Mouse (Mus musculus) hindbrain, embryonic 16.5 days (tissue): ENCODE results near the gene Ece1. TPM values are rescaled to one million over a fixed set of nuclear protein-coding genes. Genes with fewer than 3 reads are reported as not detected.

ENCODE experiments used
- ATAC-seq: fragments of 200-750 bp; cut with Nextera tagmentation; 2 replicates; pipeline ENCODE4 v1.8.0; 2017; ENCODE audit warnings: moderate TSS enrichment, moderate library complexity
- H3K27ac ChIP-seq: fragments of 300-500 bp; sonication (generic); 2 replicates; pipeline ENCODE4 v1.5.1; 2014; ENCODE audit warnings: low read depth, mild to moderate bottlenecking, control low read depth, low read length, moderate library complexity
- H3K27me3 ChIP-seq: fragments of 300-500 bp; sonication (generic); replicated peaks from 2 replicates; pipeline ENCODE4 v1.6.1; 2014; ENCODE audit warnings: low read length; ENCODE audit not compliant: control insufficient read depth, insufficient read depth
- H3K36me3 ChIP-seq: fragments of 300-500 bp; sonication (generic); 2 replicates; pipeline ENCODE4 v1.6.1; 2014; ENCODE audit warnings: mild to moderate bottlenecking, low read length, moderate library complexity, mixed read lengths; ENCODE audit not compliant: control insufficient read depth, insufficient read depth
- H3K4me1 ChIP-seq: fragments of 300-500 bp; sonication (generic); 2 replicates; pipeline ENCODE4 v1.6.1; 2014; ENCODE audit warnings: low read depth, low read length; ENCODE audit not compliant: control insufficient read depth, insufficient read depth
- H3K4me2 ChIP-seq: fragments of 300-500 bp; sonication (generic); 2 replicates; pipeline ENCODE4 v1.6.1; 2014; ENCODE audit warnings: mild to moderate bottlenecking, low read length, control low read depth, moderate library complexity
- H3K4me3 ChIP-seq: fragments of 300-500 bp; sonication (generic); 2 replicates; pipeline ENCODE4 v1.5.1; 2014; ENCODE audit warnings: mild to moderate bottlenecking, low read length, control low read depth, moderate library complexity
- H3K9ac ChIP-seq: fragments of 300-500 bp; sonication (generic); 2 replicates; pipeline ENCODE4 v1.6.1; 2014; ENCODE audit warnings: low read depth, mild to moderate bottlenecking, control low read depth, low read length, moderate library complexity
- H3K9me3 ChIP-seq: fragments of 300-500 bp; sonication (generic); 2 replicates; pipeline ENCODE4 v1.6.1; 2014; ENCODE audit warnings: mild to moderate bottlenecking, low read length, moderate library complexity; ENCODE audit not compliant: control insufficient read depth
- WGBS: fragments of 180-500 bp; shearing (Covaris S2); extraction: QIAGEN DNeasy Blood & Tissue Kit; methylation state at CpG from one replicate; pipeline ENCODE4 v1.1.7; 2014; 5-methylcytosine and 5-hydroxymethylcytosine counted together
- polyA plus RNA-seq: library from polyadenylated mRNA; unstranded; fragments of >200 nt; fragmentation: Nextera tagmentation; extraction: Ambion mirVana; gene quantifications from 2 replicates; pipeline ENCODE4 v1.2.1, GENCODE M21; 2015

Ece1 gene
- polyA plus RNA-seq, 1 experiment from 2014 or later: 18.5 TPM

DNA sequence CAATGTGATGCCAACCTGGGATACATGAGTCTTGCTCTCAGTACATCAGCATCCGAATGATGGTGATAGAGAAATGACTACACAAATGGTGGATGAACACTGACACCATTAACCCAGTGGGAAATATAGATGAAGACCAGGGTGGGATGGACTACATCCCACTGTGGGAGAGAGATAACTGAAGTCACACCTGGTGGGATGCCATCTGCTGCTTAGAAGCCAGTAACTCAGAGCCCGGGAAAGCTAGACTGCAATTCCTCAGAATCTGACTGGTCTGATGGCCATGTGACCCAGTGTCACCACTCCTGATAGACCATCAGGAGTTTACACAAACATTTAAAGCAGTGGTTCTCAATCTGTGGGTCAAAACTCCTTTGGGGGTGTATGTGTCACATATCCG lies 38.5 kb upstream of the Ece1 start:
- no peak overlapping the region for H3K4me2 ChIP-seq
- H3K36me3 ChIP-seq: no peaks in the 10 kb centered on the region
- H3K4me1 ChIP-seq: no peaks in the 10 kb centered on the region
- no peak overlapping the region for H3K27ac ChIP-seq
- WGBS: 84% methylated on average over 3 of the region's 3 CpGs
- ATAC-seq: no peak
- H3K4me3 ChIP-seq: no peak overlapping the region
- no peak overlapping the region for H3K9ac ChIP-seq
- H3K9me3 ChIP-seq: peaks cover 2% of the 10 kb centered on the region; the same call in 1 of the 2 replicates
- no peaks in the 10 kb centered on the region for H3K27me3 ChIP-seq

DNA sequence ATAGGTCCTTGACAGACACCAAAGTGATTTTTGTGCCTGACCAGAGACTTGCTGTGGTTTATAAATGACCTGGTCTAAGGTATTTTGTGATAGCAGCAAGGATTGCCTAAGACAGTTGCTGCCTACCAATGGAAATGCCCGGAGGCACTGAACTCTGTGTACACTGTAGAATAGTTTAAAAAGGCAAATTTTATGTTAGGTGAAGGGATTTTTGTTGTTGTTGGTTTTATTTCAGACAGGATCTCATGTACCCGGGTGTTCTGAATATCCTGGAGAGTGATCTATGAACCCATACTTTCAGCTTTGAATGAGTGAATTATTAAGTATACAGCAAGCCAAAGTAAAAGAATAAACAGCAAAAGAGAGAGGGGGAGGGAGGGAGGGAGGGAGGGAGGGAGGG lies 37.2 kb upstream of the Ece1 start:
- 86% methylated on average over 2 of the region's 2 CpGs for WGBS
- H3K27ac ChIP-seq: no peak overlapping the region
- no peak overlapping the region for H3K4me2 ChIP-seq
- H3K4me3 ChIP-seq: no peak overlapping the region
- no peak for ATAC-seq
- no peaks in the 10 kb centered on the region for H3K4me1 ChIP-seq
- peaks cover under 1% of the 10 kb centered on the region; the same call in 1 of the 2 replicates for H3K9me3 ChIP-seq
- H3K9ac ChIP-seq: no peak overlapping the region
- H3K27me3 ChIP-seq: 0 out of 2 replicates have a peak, but pooled peaks cover 3% of the 10 kb centered on the region
- no peaks in the 10 kb centered on the region for H3K36me3 ChIP-seq

DNA sequence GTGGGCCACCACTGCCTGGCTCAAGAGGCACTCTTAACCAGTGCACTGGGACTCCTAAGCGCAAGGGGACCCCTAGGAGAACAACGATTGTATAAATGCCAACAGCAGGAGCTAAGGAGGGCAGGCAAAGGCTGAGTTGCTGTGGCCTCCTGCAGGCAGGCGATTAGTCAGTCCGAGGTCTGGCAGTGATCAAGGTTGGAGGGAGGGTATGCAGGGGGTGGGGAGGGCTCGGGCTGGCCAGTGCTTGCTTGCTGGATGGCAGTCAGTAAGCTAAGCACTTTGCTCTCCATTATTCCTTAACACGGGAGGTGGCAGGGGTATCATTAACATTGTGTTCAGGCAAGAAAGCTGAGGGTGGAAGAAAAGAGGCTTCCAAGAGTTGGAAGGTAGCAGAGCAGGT lies 31.7 kb upstream of the Ece1 start:
- WGBS: 23% methylated on average over 6 of the region's 6 CpGs
- Histone ChIP-seq H3K9ac (no peak overlapping the region), H3K27ac (no peak overlapping the region)

DNA sequence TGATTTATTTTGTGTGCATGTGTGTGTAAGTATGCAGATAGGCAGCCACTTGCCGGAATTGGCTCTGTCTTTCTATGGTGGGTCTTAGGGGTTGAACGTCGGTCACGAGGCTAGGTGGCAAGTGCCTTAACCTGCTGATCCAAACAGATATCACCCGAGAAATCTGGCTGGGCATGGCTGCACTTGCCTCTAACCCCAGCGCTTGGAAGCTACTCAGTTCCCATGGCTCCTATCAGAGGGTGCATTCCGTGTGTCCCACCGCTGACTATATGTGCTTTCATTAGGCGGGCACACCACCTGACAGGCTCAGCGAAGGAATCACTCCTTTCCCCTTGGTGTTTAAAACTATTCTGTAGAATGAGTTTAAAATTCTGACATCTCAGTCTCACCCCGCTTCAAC lies 30.4 kb upstream of the Ece1 start:
- H3K36me3 ChIP-seq: no peaks in the 10 kb centered on the region
- no peak overlapping the region for H3K4me2 ChIP-seq
- no peak overlapping the region for H3K27ac ChIP-seq
- peaks cover 2% of the 10 kb centered on the region; the same call in 1 of the 2 replicates for H3K4me1 ChIP-seq
- ATAC-seq: no peak
- WGBS: 82% methylated on average over 11 of the region's 11 CpGs
- H3K9ac ChIP-seq: no peak overlapping the region
- 0 out of 2 replicates have a peak, but pooled peaks cover 3% of the 10 kb centered on the region for H3K27me3 ChIP-seq
- H3K4me3 ChIP-seq: no peak overlapping the region
- no peaks in the 10 kb centered on the region for H3K9me3 ChIP-seq

More for the DNA sequence above, 31.7 kb upstream of the Ece1 start:
- Histone ChIP-seq H3K4me2 (no peak overlapping the region), H3K9me3 (no peaks in the 10 kb centered on the region), H3K27me3 (0 out of 2 replicates have a peak, but pooled peaks cover 3% of the 10 kb centered on the region), H3K36me3 (no peaks in the 10 kb centered on the region), H3K4me3 (no peak overlapping the region), H3K4me1 (no peaks in the 10 kb centered on the region)
- ATAC-seq: no peak

DNA sequence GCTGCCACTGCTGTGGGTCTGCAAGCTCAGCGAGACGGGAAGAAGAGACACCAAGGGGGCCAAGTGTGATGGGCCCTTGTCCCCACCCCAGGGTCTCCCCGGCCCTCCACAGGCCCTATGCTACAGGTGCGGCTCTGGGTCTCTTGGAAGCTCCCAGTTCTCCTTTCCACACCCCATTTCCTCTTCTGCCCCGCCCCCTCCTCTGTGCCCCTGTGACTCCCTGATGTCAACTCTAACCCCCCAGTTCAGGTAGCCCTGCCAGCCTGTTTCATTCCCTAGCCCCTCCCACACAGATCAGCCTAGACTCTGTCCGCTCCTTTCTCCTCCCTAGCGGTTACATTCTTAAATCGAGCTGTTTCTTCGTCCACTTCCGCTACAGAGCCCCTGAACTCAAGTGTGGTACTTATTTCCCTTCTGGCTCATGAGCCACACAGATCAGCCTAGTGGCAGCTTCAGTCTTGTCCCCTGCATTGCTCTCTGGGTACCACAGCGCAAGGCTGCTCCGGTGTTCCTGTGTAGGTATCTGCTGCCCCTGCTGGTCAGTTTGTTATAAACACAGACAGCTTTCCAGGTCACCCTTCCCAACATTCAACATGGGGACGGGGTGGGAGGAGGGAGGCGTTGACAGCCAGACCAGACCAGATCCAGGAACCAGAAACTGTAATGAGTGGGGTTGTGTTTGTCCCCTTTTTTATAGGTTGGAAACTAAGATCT lies 26.3 kb upstream of the Ece1 start:
- H3K27ac ChIP-seq: no peak overlapping the region
- ATAC-seq: peak; percentile 95
- 18% methylated on average over 13 of the region's 14 CpGs for WGBS
- H3K27me3 ChIP-seq: no peaks in the 10 kb centered on the region
- peaks cover 2% of the 10 kb centered on the region; the same call in 1 of the 2 replicates for H3K4me1 ChIP-seq
- H3K9ac ChIP-seq: no peak overlapping the region
- H3K4me2 ChIP-seq: peak overlapping the region; percentile 40
- H3K9me3 ChIP-seq: no peaks in the 10 kb centered on the region
- H3K4me3 ChIP-seq: no peak overlapping the region
- no peaks in the 10 kb centered on the region for H3K36me3 ChIP-seq

DNA sequence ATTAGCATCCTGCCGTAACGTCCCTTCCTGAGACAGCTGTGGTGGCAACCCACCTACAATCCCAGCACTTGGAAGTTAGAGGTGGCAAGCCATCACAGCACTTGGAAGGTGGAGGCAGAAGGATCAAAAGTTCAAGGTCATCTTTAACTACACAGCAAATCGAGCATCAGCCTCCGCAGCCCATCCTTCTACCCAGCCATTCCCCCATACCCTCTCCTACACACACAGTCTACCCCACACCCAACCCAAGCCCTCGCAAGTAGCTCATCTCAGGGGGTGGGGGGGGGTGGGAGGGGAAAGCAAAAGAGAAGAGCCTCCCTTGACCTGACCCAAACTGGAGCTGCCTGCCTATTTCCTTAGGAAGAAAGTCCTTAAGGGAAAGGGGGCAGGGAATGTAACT lies 25.3 kb upstream of the Ece1 start:
- Histone ChIP-seq H3K36me3 (no peaks in the 10 kb centered on the region), H3K9ac (no peak overlapping the region), H3K4me2 (no peak overlapping the region), H3K27ac (no peak overlapping the region), H3K27me3 (no peaks in the 10 kb centered on the region), H3K4me1 (peaks cover 2% of the 10 kb centered on the region; the same call in 1 of the 2 replicates), H3K4me3 (no peak overlapping the region), H3K9me3 (no peaks in the 10 kb centered on the region)
- no peak for ATAC-seq
- 93% methylated on average over 5 of the region's 5 CpGs for WGBS

DNA sequence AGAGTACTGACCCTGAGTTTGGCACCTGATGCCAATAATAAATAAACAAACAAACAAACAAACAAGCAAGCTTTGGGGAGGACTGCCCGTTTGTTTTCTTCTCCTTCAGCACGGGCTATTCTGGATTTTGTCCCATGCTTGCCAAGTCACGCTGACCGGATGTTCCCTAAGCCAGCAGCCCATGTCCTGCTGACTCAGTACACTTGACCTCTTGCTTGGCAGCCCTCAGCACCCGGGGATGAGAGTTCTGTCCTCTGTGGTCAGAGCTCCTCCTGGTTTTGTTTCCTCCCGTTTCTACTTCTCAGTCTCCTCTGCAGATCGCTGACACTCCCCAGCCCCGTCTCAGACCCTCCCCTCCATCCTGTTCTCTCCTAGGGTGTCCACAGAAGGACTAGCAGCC lies 24.2 kb upstream of the Ece1 start:
- no peak for ATAC-seq
- Histone ChIP-seq H3K36me3 (no peaks in the 10 kb centered on the region), H3K4me2 (no peak overlapping the region), H3K9ac (no peak overlapping the region), H3K9me3 (no peaks in the 10 kb centered on the region), H3K4me1 (peaks cover 2% of the 10 kb centered on the region; the same call in 1 of the 2 replicates), H3K27ac (no peak overlapping the region), H3K27me3 (no peaks in the 10 kb centered on the region), H3K4me3 (no peak overlapping the region)
- WGBS: 82% methylated on average over 8 of the region's 8 CpGs

GRCm38 (mm10) chr4:137838791-137839190 lies 23.2 kb upstream of the Ece1 start:
- 93% methylated on average over 2 of the region's 2 CpGs for WGBS
- Histone ChIP-seq H3K27me3 (no peaks in the 10 kb centered on the region), H3K27ac (no peak overlapping the region), H3K4me2 (no peak overlapping the region), H3K4me3 (no peak overlapping the region), H3K9me3 (no peaks in the 10 kb centered on the region), H3K9ac (no peak overlapping the region), H3K4me1 (peaks cover 2% of the 10 kb centered on the region; the same call in 1 of the 2 replicates), H3K36me3 (no peaks in the 10 kb centered on the region)
- no peak for ATAC-seq

- no peak overlapping the region for H3K9ac ChIP-seq
- no peak overlapping the region for H3K4me2 ChIP-seq
- 86% methylated on average over 5 of the region's 5 CpGs for WGBS
- no peaks in the 10 kb centered on the region for H3K36me3 ChIP-seq
- peaks cover 2% of the 10 kb centered on the region; the same call in 1 of the 2 replicates for H3K4me1 ChIP-seq
- no peak overlapping the region for H3K27ac ChIP-seq
- no peak for ATAC-seq
- no peak overlapping the region for H3K4me3 ChIP-seq
- H3K9me3 ChIP-seq: no peaks in the 10 kb centered on the region
- no peaks in the 10 kb centered on the region for H3K27me3 ChIP-seq
These were observed 22.6 kb upstream of the Ece1 start for GRCm38 (mm10) chr4:137839452-137839851.
